Mouse (Mus musculus) bone marrow macrophage, adult 2 months (primary cell): Measurements from ENCODE around the gene Jdp2. TPM values are rescaled to one million over a fixed set of nuclear protein-coding genes. Genes with fewer than 3 reads are reported as not detected.

Experiments
- H3K27ac ChIP-seq: 2 replicates; pipeline ENCODE4 v1.5.1; 2012; ENCODE audit warnings: low read depth, low read length; ENCODE audit not compliant: insufficient read depth
- H3K4me1 ChIP-seq: 2 replicates; pipeline ENCODE4 v1.6.1; 2012; ENCODE audit warnings: low read length; ENCODE audit not compliant: control insufficient read depth, insufficient read depth
- H3K4me3 ChIP-seq: 2 replicates; pipeline ENCODE4 v1.5.1; 2012; ENCODE audit warnings: mild to moderate bottlenecking, low read length, moderate library complexity; ENCODE audit not compliant: insufficient read depth
- CTCF ChIP-seq: IDR thresholded peaks from 2 replicates; pipeline ENCODE4 v1.5.1; 2012; ENCODE audit warnings: low read depth, mild to moderate bottlenecking, low read length, moderate library complexity
- POLR2A ChIP-seq: IDR thresholded peaks from 2 replicates; pipeline ENCODE4 v1.6.1; 2012; ENCODE audit warnings: mild to moderate bottlenecking, low read depth, low read length, borderline replicate concordance
- polyA plus RNA-seq: library from polyadenylated mRNA; stranded (reverse); fragments of >200 nt; gene quantifications from 2 replicates; pipeline ENCODE4 v1.2.4, GENCODE M21; 2012; ENCODE audit not compliant: missing spikeins, insufficient read depth, insufficient read length

Gene Jdp2
- polyA plus RNA-seq, 1 experiment: 9.5 TPM

- no peak overlapping the region for H3K4me3 ChIP-seq
- TF ChIP-seq CTCF (no peak), POLR2A (no peak)
- no peaks in the 10 kb centered on the region for H3K4me1 ChIP-seq
- H3K27ac ChIP-seq: no peak overlapping the region
Measured at GRCm38 (mm10) chr12:85632321-85632720, 33.5 kb downstream of the Jdp2 start.

GRCm38 (mm10) chr12:85637932-85638331, 39.1 kb downstream of the Jdp2 start:
- H3K4me1 ChIP-seq: no peaks in the 10 kb centered on the region
- H3K27ac ChIP-seq: no peak overlapping the region
- TF ChIP-seq POLR2A: no peak
- no peak for TF ChIP-seq CTCF
- no peak overlapping the region for H3K4me3 ChIP-seq

GRCm38 (mm10) chr12:85638541-85639325, 39.9 kb downstream of the Jdp2 start:
- TF ChIP-seq POLR2A (no peak), CTCF (no peak)
- Histone ChIP-seq H3K4me3 (no peak overlapping the region), H3K4me1 (peaks cover 6% of the 10 kb centered on the region), H3K27ac (no peak overlapping the region)

DNA sequence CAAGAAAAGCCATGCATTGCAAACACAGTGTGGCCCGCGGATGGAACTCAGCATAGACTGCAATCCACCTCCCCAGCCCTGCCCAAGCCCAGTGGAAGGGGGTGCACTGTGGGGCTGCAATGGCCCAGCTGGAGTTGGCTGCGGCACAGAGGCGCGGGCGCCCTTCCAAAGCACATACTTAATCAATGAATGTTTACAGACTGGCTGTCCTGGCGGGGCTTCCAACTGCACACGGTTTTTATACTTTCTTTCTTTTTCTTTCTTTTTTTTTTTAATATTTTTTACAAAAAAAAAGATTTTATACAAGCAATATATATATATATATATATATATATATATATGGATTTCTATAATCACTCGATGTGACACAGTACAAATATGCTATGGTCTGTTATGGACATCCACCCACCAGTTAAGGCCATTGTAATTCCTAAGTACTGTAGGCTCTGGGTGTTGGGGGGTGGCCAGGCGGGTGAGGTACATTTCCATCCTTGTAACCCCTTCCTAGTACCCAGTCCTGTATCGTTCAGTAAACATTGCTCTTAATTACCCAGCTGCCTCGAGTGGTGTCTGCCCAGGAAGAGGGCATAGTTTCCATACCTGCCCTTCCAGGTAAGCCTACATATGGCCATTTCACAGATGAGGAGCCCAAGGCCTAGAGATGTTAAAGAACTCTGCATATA, 40.6 kb downstream of the Jdp2 start:
- H3K4me1 ChIP-seq: peaks cover 10% of the 10 kb centered on the region
- no peak for TF ChIP-seq CTCF
- no peak for TF ChIP-seq POLR2A
- no peak overlapping the region for H3K4me3 ChIP-seq
- H3K27ac ChIP-seq: no peak overlapping the region

DNA sequence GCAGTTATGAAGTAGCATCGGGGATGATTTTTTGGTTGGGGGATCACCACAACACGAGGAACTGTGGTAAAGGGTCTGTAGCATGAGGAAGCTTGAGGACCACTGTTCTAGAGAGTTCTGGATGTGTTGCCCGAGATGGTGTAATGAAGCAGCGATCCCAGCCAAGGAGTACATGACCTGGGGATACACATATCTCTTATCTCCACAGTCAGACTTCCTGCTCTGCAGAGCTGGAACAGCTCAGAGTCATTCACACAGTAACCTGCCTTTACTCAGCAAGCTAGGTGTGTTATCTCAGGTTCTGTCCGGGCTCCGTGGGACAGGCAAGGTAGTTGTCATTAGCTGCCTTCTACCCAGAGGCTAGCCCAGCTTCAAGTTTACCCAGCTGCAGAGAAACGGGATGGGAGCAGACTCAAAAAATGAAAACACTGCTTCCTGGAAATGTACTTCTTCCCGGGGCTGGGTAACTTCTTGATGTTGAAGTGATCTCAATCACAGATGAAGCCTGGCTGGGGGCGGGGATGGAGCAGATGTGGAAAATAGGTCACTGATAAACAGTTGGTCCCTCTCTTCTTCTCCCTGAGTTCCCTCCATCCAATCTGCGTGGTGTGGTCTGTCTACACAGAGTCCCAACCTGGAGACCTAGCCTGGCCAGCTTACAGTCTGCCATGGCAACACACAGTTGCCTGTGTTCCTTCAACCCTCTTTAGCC, 42.2 kb downstream of the Jdp2 start:
- Histone ChIP-seq H3K4me1 (peaks cover 10% of the 10 kb centered on the region), H3K4me3 (no peak overlapping the region), H3K27ac (no peak overlapping the region)
- TF ChIP-seq CTCF (no peak), POLR2A (no peak)

- TF ChIP-seq CTCF (no peak), POLR2A (no peak)
- H3K4me3 ChIP-seq: no peak overlapping the region
- peaks cover 10% of the 10 kb centered on the region for H3K4me1 ChIP-seq
- no peak overlapping the region for H3K27ac ChIP-seq
Measured at GRCm38 (mm10) chr12:85641564-85641931, 42.7 kb downstream of the Jdp2 start.

DNA sequence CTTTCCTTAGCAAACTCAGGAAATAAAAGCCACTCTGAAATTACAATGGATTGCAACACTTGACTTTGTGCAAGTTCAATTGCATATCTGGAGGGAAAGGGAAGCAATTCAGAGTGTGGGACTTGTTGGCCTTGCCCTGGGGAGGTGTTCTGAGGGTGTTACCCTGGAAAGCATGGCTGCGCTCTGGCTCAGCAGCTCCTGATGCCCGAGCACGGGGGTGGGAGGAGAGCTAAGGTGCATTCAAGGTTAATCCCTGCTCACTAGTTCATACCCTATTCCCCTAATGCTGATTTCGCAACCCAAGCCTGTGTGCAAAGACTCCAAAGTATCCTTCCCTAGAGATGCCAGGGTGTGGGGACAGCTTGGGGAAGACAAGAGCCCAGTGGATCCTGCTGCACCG, 44.9 kb downstream of the Jdp2 start:
- H3K4me3 ChIP-seq: no peak overlapping the region
- peaks cover 23% of the 10 kb centered on the region for H3K4me1 ChIP-seq
- no peak for TF ChIP-seq POLR2A
- no peak for TF ChIP-seq CTCF
- no peak overlapping the region for H3K27ac ChIP-seq

- TF ChIP-seq POLR2A (no peak), CTCF (0 out of 2 replicates have a peak, but pooled peaks have one; percentile 11)
- Histone ChIP-seq H3K4me1 (peaks cover 27% of the 10 kb centered on the region), H3K4me3 (no peak overlapping the region), H3K27ac (no peak overlapping the region)
Measured at GRCm38 (mm10) chr12:85645664-85646063, 46.8 kb downstream of the Jdp2 start.

- H3K27ac ChIP-seq: peak overlapping the region; percentile 17; the same call in 1 of the 2 replicates
- peaks cover 27% of the 10 kb centered on the region for H3K4me1 ChIP-seq
- TF ChIP-seq CTCF: no peak
- TF ChIP-seq POLR2A: no peak
- no peak overlapping the region for H3K4me3 ChIP-seq
Measured at GRCm38 (mm10) chr12:85647346-85647745, 48.5 kb downstream of the Jdp2 start.

- H3K4me1 ChIP-seq: peaks cover 27% of the 10 kb centered on the region
- H3K27ac ChIP-seq: peak overlapping the region; percentile 21
- TF ChIP-seq POLR2A (no peak), CTCF (no peak)
- H3K4me3 ChIP-seq: no peak overlapping the region
Measured at GRCm38 (mm10) chr12:85647955-85648354, 49.1 kb downstream of the Jdp2 start.
